Mouse (Mus musculus): ENCODE data around the gene Slc38a4.
A peak's percentile ranks its signal among the peaks of the same experiment; 100 is the strongest.

Gene Slc38a4

GRCm38 (mm10) chr15:97011599-97012372 lies 44.0 kb downstream of the Slc38a4 start:
- DNase-seq, result no peak

DNA sequence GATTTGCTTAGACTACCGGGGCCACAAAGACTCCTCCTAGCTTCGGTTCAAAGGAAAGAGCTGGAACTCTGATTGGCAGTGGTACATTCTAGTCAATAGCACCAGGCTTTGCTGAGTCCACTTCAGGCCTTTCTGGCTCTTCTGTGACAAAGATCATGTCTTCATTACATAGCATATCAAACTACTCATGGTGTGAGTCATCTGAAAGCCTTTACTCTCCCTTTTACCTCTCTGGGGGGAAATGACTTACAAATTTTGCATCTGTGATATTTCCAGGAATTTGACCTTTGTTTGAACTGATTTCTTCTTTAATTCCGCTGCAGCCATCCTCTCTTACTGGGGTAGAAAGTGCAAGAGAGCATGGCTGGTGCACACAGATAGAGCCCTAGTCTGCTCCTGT lies 46.5 kb downstream of the Slc38a4 start:
- DNase-seq, result no peak

DNA sequence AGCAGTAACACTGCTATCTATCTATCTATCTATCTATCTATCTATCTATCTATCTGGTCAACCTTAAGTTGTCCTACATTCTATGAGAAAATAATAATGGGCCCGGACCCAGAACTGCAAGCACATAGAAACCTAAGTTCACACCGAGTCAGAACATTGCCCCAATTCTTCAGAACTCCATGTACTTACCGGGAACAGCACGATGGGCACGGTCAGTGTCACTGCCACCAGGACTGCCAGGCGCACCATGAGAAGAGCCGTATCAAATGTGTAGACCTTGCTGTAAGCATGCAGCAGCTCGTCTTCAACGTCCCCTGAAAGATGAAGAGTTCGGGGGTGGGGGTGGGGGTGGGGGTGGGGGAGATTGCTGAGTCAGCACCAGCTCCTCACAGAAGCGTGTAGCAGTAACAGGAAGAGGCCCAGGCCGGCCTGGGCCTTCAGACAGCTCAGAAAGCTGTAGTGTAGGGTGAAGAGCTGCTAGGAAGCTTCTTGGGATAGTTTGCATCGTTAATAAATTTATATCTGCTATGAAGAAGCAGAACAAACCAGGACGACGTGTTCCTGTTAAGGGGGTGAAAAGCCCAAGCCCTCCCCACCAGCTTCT lies 50.0 kb downstream of the Slc38a4 start:
- no peak for DNase-seq

GRCm38 (mm10) chr15:97004525-97004867 lies 51.3 kb downstream of the Slc38a4 start:
- DNase-seq, result no peak

DNA sequence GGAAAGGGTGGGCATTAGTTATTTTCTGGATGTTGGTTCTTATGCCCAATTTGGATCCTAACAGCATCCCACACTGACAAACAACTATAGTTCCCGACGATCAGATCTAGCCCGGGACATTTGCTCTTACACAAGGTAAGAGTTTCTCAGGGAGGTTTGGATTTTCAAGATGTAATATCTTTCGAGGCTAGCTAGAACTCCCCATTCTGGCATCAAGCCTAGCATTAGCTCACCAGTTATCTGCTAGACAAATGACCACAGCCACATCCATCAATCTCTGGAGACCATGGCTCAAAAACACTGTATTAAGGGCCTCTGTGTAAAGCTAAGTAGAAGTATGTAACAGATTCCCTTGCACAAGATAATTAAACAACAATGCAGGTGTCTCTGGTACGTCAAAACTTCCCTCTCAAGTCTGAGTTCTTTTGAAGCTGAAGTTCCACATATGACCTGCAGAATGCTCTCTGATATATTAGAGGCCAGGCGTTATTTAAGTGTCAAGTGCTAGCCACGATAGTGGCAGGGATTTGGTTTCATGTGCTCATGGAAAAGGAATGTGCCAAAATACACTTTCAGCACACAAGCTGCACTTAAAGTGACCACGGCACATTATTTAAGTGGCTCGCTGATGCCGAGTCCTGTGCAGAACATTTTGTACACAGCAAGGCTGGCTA lies 51.8 kb downstream of the Slc38a4 start:
- peak; percentile 21 for DNase-seq

GRCm38 (mm10) chr15:97003186-97003585 lies 52.6 kb downstream of the Slc38a4 start:
- DNase-seq, result peak; percentile 37

GRCm38 (mm10) chr15:97002752-97003151 lies 53.0 kb downstream of the Slc38a4 start:
- no peak for DNase-seq

GRCm38 (mm10) chr15:97001886-97002285 lies 53.9 kb downstream of the Slc38a4 start:
- no peak for DNase-seq

GRCm38 (mm10) chr15:97001416-97001815 lies 54.3 kb downstream of the Slc38a4 start:
- peak; percentile 8 for DNase-seq

- peak; percentile 21 for DNase-seq
Measured at GRCm38 (mm10) chr15:97000319-97001251, 55.2 kb downstream of the Slc38a4 start.

DNA sequence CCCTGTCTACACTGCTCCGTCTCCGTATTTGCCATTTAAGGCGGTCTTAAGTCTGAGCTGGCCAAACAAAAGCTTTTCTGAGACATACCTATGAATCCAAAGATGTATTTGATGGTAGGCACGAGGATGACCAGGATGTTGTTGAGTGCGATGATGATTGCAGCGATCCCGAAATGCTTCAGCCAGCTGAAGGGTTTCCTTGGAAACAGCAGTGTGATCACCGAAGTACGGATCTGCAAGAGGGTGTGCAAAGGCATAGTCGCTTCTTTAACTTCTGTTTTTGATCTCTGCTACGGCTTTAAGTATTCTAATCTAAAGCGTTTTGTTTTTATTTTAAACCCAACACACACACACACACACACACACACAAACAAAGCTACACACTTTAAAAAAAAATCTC lies 56.4 kb downstream of the Slc38a4 start:
- no peak for DNase-seq

DNA sequence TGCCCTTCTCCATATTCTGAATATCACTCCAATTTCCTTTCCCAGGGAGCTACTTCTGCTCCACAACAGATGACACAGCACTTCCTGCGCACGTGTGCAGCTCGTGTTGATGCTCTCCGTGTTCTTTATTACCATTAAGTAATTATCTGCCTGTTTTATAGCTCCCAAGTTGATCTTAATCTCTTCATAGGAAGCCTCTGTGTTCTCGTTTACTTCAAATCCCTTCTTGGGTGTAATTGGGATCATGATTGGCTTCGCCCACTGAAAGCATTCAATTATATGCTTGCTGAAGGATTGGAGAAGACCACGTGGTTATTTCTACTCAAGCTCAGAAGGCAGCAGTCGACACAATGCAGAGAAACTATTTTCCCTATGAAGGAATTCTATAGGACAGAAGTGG lies 70.1 kb downstream of the Slc38a4 start:
- no peak for DNase-seq

- DNase-seq, result no peak
Measured at GRCm38 (mm10) chr15:96983581-96984330, 72.0 kb downstream of the Slc38a4 start.

- DNase-seq, result no peak
Measured at GRCm38 (mm10) chr15:96975125-96975524, 80.6 kb downstream of the Slc38a4 start.

DNA sequence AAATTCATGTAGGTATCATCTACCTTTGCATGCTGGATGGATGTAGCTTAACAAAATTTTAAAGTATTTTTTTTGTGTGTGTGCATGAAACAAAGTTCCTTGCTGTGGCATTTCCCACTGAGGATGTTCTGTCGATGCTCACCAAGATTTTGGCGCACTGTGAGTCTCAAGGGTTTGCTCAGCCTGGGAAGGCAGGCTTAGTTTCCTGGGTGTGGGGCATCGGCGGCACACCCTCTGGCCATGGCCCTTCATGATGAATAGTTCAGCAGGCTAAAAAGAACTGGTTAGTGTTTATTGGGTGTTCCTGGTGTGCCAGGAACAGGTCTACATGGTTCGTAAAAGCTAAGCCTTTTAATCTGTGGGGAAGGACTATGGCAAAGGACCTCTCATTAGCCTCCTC lies 81.6 kb downstream of the Slc38a4 start:
- DNase-seq, result no peak

GRCm38 (mm10) chr15:96973370-96973769 lies 82.4 kb downstream of the Slc38a4 start:
- no peak for DNase-seq

- DNase-seq, result no peak
Measured at GRCm38 (mm10) chr15:96972706-96973274, 83.0 kb downstream of the Slc38a4 start.

- no peak for DNase-seq
Measured at GRCm38 (mm10) chr15:96971906-96972305, 83.8 kb downstream of the Slc38a4 start.

DNA sequence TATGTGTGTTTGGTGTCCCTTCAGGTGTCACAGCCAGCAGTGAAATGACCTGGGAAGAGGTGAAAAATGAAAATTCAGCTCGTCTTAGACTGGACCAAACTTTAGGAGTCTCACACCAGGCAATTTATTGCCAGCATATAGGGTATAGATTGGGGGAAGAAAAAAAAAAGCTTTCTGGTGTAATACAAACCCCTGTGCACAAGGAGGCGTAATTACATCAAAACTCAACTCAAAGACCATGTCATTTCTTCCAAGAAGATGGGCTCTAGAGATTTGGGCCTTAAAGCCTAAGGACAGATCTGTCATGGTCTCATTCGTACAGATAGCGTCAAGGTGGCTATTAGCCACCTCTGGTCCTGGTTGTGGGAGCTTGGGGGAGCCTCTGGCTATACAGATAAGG lies 86.0 kb downstream of the Slc38a4 start:
- no peak for DNase-seq

GRCm38 (mm10) chr15:96968741-96969140 lies 87.0 kb downstream of the Slc38a4 start:
- no peak for DNase-seq

GRCm38 (mm10) chr15:96966326-96966725 lies 89.4 kb downstream of the Slc38a4 start:
- no peak for DNase-seq

GRCm38 (mm10) chr15:96963735-96964134 lies 92.0 kb downstream of the Slc38a4 start:
- DNase-seq, result no peak
